Mouse (Mus musculus) E14TG2a.4 (cell line): Measurements from ENCODE around the gene Ccdc78.

Source experiments
- CTCF ChIP-seq: conservative IDR thresholded peaks from 2 replicates; pipeline ENCODE4 v1.5.1; 2014; ENCODE audit warnings: low read length
- NANOG ChIP-seq: IDR thresholded peaks from 2 replicates; pipeline ENCODE4 v1.6.1; 2014; ENCODE audit warnings: borderline replicate concordance, low read length, mixed read lengths

DNA sequence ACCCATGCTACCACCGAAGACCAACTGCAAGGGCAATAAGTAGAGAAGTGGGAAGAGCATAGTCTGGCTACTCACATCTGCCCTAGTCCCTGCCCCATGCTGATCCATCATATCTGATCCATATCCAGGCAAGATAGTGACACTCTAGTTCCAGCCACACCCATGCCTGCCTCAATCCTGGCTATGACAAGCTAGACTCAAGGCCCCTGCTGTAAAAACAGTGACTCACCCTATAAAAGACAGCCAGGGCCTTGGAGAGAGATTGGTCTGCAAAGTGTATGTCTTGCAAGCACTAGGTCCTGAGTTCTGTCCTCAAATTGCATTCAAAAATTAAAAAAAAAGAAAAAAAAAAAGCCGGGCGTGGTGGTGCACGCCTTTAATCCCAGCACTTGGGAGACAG is 20.1 kb downstream of the Ccdc78 start:
- no peak for TF ChIP-seq CTCF
- no peak for TF ChIP-seq NANOG
